Mouse (Mus musculus): ENCODE data around the gene Ccdc115.
A peak's percentile ranks its signal among the peaks of the same experiment; 100 is the strongest.

The Ccdc115 gene

DNA sequence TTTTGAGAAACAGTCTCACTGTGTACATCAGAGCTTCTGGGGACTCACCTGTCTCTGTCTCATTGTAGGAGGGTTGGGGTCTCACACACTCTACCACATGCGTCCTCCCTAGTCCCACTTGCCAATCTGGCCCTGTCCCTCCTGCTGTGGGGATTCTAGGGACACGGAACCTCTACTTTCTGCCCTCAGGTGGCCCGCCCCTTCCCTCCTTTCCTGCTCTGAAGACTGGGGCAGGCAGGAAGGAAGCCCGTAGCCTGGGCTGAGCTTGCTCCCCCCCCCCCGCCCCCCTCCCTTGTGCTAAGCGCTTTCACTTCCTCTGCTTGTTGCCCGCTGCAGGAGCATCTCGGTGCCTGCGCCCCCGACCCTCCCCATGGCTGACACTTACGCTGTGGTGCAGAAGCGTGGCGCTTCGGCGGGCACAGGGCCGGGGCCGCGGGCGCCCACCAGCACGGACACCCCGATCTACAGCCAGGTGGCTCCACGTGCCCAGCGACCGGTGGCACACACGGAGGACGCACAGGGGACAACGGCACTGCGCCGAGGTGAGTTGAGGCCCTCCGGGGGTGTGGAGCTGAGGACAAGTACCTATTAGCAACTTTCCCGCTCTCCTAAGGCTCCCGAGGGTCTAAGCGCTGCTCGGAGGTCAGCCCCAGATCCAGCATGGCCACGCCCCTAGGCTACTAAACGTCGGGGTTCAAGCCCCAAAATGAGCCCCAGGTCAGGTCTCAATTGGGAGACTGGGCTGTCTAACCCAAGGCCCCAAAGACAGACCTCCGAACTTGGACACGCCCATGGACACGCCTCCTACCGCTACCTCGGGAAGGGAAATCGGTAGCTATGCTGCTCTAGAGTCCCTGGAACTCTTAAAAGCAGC lies 33.2 kb upstream of the Ccdc115 start:
- TF ChIP-seq NANOG (IDR thresholded peaks at IDR 0.05; ENCODE audit: borderline replicate concordance, low read length): no peak
- no peak for TF ChIP-seq POU5F1 (IDR thresholded peaks at IDR 0.05; ENCODE audit: borderline replicate concordance, low read length)
- no peak for TF ChIP-seq CTCF (conservative IDR thresholded peaks at IDR 0.05; ENCODE audit: low read length)
- peaks cover 53% of the 10 kb centered on the region for H3K27me3 ChIP-seq (ENCODE audit: insufficient read depth, low read length)
- no peaks in the 10 kb centered on the region for H3K36me3 ChIP-seq (ENCODE audit: insufficient read depth, low read length)
- H3K4me3 ChIP-seq (replicated peaks; ENCODE audit: low read length): peak overlapping the region; percentile 78
- H3K4me1 ChIP-seq (replicated peaks; ENCODE audit: low read depth, low read length): peaks cover 42% of the 10 kb centered on the region
- H3K9me3 ChIP-seq (ENCODE audit: low read length): no peaks in the 10 kb centered on the region

DNA sequence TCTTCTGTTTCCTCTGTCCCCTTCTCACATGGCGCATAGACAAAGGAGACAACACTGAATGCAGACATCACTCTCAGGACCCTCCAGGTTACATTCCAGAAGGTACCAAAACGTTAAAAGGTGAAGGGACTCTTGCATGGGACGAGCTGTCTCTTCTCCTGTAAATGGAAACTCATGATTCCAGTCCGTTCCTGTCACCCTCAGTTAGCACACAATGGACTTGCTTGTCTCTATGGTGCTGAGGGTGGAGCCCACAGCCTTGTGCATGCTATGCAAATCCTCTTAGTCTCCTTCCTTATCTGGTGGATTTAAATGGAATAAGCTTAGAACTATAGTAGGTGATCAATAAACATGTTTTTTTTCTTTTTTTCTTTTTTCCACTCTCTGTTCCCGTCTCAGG lies 30.3 kb upstream of the Ccdc115 start:
- Histone ChIP-seq H3K27me3 (ENCODE audit: insufficient read depth, low read length) (peaks cover 42% of the 10 kb centered on the region), H3K4me3 (replicated peaks; ENCODE audit: low read length) (no peak overlapping the region), H3K36me3 (ENCODE audit: insufficient read depth, low read length) (no peaks in the 10 kb centered on the region), H3K4me1 (replicated peaks; ENCODE audit: low read depth, low read length) (peaks cover 44% of the 10 kb centered on the region), H3K9me3 (ENCODE audit: low read length) (no peaks in the 10 kb centered on the region)
- no peak for TF ChIP-seq CTCF (conservative IDR thresholded peaks at IDR 0.05; ENCODE audit: low read length)
- TF ChIP-seq POU5F1 (IDR thresholded peaks at IDR 0.05; ENCODE audit: borderline replicate concordance, low read length): no peak
- no peak for TF ChIP-seq NANOG (IDR thresholded peaks at IDR 0.05; ENCODE audit: borderline replicate concordance, low read length)

DNA sequence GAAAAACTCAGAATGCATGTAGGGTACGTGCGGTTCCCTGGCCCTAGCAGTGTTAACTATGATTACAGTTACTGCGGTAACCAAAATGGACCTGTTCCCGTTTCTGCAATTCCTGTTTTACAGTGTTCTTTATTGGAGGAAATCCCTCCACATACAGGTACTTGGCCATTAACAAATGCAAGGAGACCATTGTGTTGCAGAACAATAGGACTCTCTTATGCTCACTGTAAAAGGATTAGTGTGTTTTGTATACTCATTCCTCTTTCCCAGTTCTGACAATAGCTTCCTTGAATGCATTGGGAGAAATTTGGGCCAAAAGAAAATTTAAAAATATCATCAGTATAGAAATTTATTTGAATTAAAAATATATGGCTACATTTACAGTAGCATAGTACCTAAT lies 29.0 kb upstream of the Ccdc115 start:
- H3K36me3 ChIP-seq (ENCODE audit: insufficient read depth, low read length): no peaks in the 10 kb centered on the region
- H3K4me3 ChIP-seq (replicated peaks; ENCODE audit: low read length): no peak overlapping the region
- no peak for TF ChIP-seq POU5F1 (IDR thresholded peaks at IDR 0.05; ENCODE audit: borderline replicate concordance, low read length)
- peak; percentile 80; the same call in 1 of the 2 replicates for TF ChIP-seq NANOG (IDR thresholded peaks at IDR 0.05; ENCODE audit: borderline replicate concordance, low read length)
- TF ChIP-seq CTCF (conservative IDR thresholded peaks at IDR 0.05; ENCODE audit: low read length): no peak
- peaks cover 40% of the 10 kb centered on the region for H3K27me3 ChIP-seq (ENCODE audit: insufficient read depth, low read length)
- no peaks in the 10 kb centered on the region for H3K9me3 ChIP-seq (ENCODE audit: low read length)
- peaks cover 42% of the 10 kb centered on the region for H3K4me1 ChIP-seq (replicated peaks; ENCODE audit: low read depth, low read length)

DNA sequence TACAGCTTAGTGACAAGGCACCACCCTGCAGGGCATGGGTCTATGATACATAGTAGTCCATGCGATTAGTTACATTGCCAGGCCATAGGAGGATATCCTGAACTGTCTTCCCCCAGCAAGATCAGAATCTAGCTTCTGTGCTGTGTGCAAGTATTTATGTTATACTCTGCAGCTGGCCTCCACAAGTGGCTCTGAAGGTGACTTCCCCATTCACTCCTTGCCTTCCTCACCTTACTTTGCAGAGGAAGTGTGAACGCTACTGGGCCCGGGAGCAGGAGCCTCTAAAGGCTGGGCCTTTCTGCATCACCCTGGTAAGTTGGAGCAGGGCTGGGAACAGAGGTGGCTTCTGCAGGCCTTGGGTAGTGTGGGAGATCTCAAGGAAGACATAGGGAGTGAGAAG lies 28.6 kb upstream of the Ccdc115 start:
- Histone ChIP-seq H3K27me3 (ENCODE audit: insufficient read depth, low read length) (peaks cover 36% of the 10 kb centered on the region), H3K9me3 (ENCODE audit: low read length) (no peaks in the 10 kb centered on the region), H3K36me3 (ENCODE audit: insufficient read depth, low read length) (no peaks in the 10 kb centered on the region), H3K4me3 (replicated peaks; ENCODE audit: low read length) (no peak overlapping the region; the same call in 1 of the 2 replicates), H3K4me1 (replicated peaks; ENCODE audit: low read depth, low read length) (peaks cover 38% of the 10 kb centered on the region)
- no peak for TF ChIP-seq NANOG (IDR thresholded peaks at IDR 0.05; ENCODE audit: borderline replicate concordance, low read length)
- TF ChIP-seq POU5F1 (IDR thresholded peaks at IDR 0.05; ENCODE audit: borderline replicate concordance, low read length): no peak
- TF ChIP-seq CTCF (conservative IDR thresholded peaks at IDR 0.05; ENCODE audit: low read length): no peak

DNA sequence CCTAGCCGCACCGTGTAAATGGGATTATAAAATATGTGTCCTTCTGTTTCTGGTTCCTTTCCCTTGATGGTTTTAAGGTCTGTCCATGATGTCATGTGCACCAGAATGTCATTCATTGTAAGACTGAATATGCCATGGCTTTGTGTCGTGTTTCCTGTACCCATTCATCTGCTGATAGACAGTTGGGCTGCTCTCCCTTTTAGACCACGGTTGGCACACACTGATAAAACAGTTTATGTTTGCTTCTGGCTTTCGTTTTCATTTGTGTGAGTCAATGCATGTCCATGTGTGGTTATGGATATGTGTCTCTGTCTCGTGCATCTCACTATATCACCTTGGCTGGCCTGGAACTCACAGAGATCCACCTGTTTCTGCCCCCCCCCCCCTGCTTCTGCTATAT lies 26.0 kb upstream of the Ccdc115 start:
- H3K4me3 ChIP-seq (replicated peaks; ENCODE audit: low read length): no peak overlapping the region
- H3K9me3 ChIP-seq (ENCODE audit: low read length): no peaks in the 10 kb centered on the region
- TF ChIP-seq POU5F1 (IDR thresholded peaks at IDR 0.05; ENCODE audit: borderline replicate concordance, low read length) (no peak), CTCF (conservative IDR thresholded peaks at IDR 0.05; ENCODE audit: low read length) (no peak), NANOG (IDR thresholded peaks at IDR 0.05; ENCODE audit: borderline replicate concordance, low read length) (no peak)
- no peaks in the 10 kb centered on the region for H3K36me3 ChIP-seq (ENCODE audit: insufficient read depth, low read length)
- H3K4me1 ChIP-seq (replicated peaks; ENCODE audit: low read depth, low read length): peaks cover 24% of the 10 kb centered on the region
- peaks cover 17% of the 10 kb centered on the region for H3K27me3 ChIP-seq (ENCODE audit: insufficient read depth, low read length)

DNA sequence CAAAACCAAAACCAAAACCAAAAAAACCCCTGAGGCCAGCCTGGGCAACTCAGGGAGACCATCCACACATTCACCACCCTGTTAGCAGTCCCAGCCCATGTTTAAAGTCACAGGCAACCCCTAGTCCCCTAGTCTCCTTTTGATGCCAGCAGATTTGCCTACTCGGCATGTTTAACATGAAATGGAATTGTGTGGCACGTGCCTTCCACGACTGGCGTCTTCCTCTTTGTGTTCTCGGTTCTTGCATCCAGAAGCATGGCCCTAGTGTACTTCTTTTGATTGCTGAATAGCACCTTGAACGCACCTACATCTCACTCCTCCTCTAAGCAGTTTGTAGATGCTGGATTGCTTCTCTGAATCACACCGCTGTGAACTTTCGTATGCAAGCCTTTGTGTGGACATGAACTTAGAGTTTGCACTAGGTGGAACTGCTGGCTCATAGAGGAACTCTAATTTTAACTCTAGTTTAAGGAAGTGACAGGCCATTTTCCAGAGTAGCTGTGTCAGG lies 24.9 kb upstream of the Ccdc115 start:
- Histone ChIP-seq H3K9me3 (ENCODE audit: low read length) (no peaks in the 10 kb centered on the region), H3K4me1 (replicated peaks; ENCODE audit: low read depth, low read length) (peaks cover 24% of the 10 kb centered on the region), H3K4me3 (replicated peaks; ENCODE audit: low read length) (no peak overlapping the region), H3K36me3 (ENCODE audit: insufficient read depth, low read length) (no peaks in the 10 kb centered on the region), H3K27me3 (ENCODE audit: insufficient read depth, low read length) (peaks cover 28% of the 10 kb centered on the region)
- TF ChIP-seq NANOG (IDR thresholded peaks at IDR 0.05; ENCODE audit: borderline replicate concordance, low read length) (no peak), POU5F1 (IDR thresholded peaks at IDR 0.05; ENCODE audit: borderline replicate concordance, low read length) (no peak), CTCF (conservative IDR thresholded peaks at IDR 0.05; ENCODE audit: low read length) (no peak)

DNA sequence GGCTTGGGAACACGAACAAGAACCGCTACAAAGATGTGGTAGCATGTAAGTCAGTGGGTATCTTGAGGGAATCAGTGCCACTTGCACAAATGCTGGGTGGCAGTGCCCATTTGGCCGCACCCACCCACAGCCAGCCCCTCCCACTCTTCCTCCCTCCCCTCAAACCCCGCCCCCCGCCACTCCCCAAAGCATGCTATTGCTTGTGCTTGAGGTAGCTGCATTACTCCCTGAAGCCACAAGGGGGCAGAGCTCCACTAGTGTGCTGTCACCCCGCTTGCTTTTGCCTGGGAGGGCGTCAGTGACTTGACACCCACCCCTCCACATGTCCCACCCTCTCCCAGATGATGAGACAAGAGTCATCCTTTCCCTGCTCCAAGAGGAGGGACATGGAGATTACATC lies 23.3 kb upstream of the Ccdc115 start:
- peaks cover 44% of the 10 kb centered on the region for H3K27me3 ChIP-seq (ENCODE audit: insufficient read depth, low read length)
- TF ChIP-seq CTCF (conservative IDR thresholded peaks at IDR 0.05; ENCODE audit: low read length): peak; percentile 52
- TF ChIP-seq POU5F1 (IDR thresholded peaks at IDR 0.05; ENCODE audit: borderline replicate concordance, low read length): no peak
- H3K4me3 ChIP-seq (replicated peaks; ENCODE audit: low read length): no peak overlapping the region
- H3K4me1 ChIP-seq (replicated peaks; ENCODE audit: low read depth, low read length): peaks cover 25% of the 10 kb centered on the region
- H3K36me3 ChIP-seq (ENCODE audit: insufficient read depth, low read length): no peaks in the 10 kb centered on the region
- H3K9me3 ChIP-seq (ENCODE audit: low read length): no peaks in the 10 kb centered on the region

DNA sequence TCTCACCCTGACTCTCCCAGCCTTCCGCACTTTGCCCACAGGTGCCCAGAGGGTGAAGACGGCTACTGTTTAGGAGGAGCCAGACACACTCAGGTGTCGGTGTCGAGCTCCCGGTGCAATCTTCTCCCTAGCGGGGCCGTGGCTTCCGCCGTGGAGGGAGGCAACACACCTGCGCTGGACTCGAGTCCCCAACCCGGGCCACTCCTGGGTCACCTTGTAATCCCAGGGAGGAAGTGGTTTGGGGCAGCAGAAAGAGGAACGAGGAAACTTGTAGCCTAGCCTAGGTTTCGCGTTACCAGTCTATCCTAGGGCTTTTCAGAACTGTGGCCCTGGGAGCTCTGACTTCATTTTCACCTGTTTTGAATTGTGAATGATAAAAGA lies 20.6 kb upstream of the Ccdc115 start:
- H3K4me3 ChIP-seq (replicated peaks; ENCODE audit: low read length): peak overlapping the region; percentile 83
- H3K36me3 ChIP-seq (ENCODE audit: insufficient read depth, low read length): no peaks in the 10 kb centered on the region
- H3K9me3 ChIP-seq (ENCODE audit: low read length): no peaks in the 10 kb centered on the region
- peaks cover 23% of the 10 kb centered on the region for H3K4me1 ChIP-seq (replicated peaks; ENCODE audit: low read depth, low read length)
- H3K27me3 ChIP-seq (ENCODE audit: insufficient read depth, low read length): peaks cover 65% of the 10 kb centered on the region
- TF ChIP-seq POU5F1 (IDR thresholded peaks at IDR 0.05; ENCODE audit: borderline replicate concordance, low read length) (no peak), CTCF (conservative IDR thresholded peaks at IDR 0.05; ENCODE audit: low read length) (no peak), NANOG (IDR thresholded peaks at IDR 0.05; ENCODE audit: borderline replicate concordance, low read length) (no peak)

Measured in E14TG2a.4 (cell line).